In genomic region chr6:22875614-22876541, GRCm38 (mm10) we compare ENCODE assay signal across 9 mouse cellular contexts. TPM values are rescaled to one million over a fixed set of nuclear protein-coding genes. Genes with fewer than 3 reads are reported as not detected.
A peak's percentile ranks its signal among the peaks of the same experiment; 100 is the strongest.
DNase-seq lines count a peak whose midpoint lies in the region; ATAC-seq lines count a peak whose summit lies in the region.
"Had no signal": no experiment of that assay in that cellular context is flagged by ENCODE, and none has a peak within 500 bp of the region (broad histone marks: within the 10 kb centered on the region; RNA-seq: fewer than 3 reads in every experiment).

No protein-coding gene starts in this region.

- no peaks in the 10 kb centered on the region for H3K9me3 ChIP-seq in limb, embryonic 11.5 days (ENCODE audit: control insufficient read depth, low read length)
- H3K9me3 ChIP-seq: G1E had no signal

- ATAC-seq in limb, embryonic 11.5 days (ENCODE audit: insufficient number of reproducible peaks, low FRiP score, low TSS enrichment, low read depth): peak; percentile 72

- H3K36me3 ChIP-seq in limb, embryonic 11.5 days (ENCODE audit: control insufficient read depth, insufficient read depth, low read length): no peaks in the 10 kb centered on the region
- H3K36me3 ChIP-seq: G1E had no signal

- 2% methylated on average over 45 of the region's 45 CpGs for WGBS in limb, embryonic 11.5 days

- H3K4me2 ChIP-seq in limb, embryonic 11.5 days (ENCODE audit: low read depth, severe bottlenecking): peak overlapping the region; percentile 95

- H3K4me1 ChIP-seq in limb, embryonic 11.5 days (ENCODE audit: control insufficient read depth, insufficient read depth, low read length): no peaks in the 10 kb centered on the region

- peak overlapping the region; percentile 50 for H3K9ac ChIP-seq in limb, embryonic 11.5 days (ENCODE audit: low read length)

- peak; percentile 12 for DNase-seq in gastrocnemius, postnatal 10 days
- no peak for DNase-seq in gastrocnemius, postnatal 25 days
- DNase-seq in retina, embryonic 14.5 days (ENCODE audit: low spot score): peak; percentile 48
- no peak for DNase-seq in retina, postnatal 1 day
- peak; percentile 10 to 23 for DNase-seq in frontal cortex, postnatal 14 days (ENCODE audit: low spot score in 2 of 2)
- DNase-seq in limb, embryonic 11.5 days (ENCODE audit: low spot score): peak; percentile 55
- peak; percentile 20 to 45 for DNase-seq in right cerebral cortex, adult 2 months (ENCODE audit: low spot score in 2 of 2)
- DNase-seq in thymus, adult 18-20 months: no peak

- peaks cover 3% of the 10 kb centered on the region; the same call in 1 of the 2 replicates for H3K27me3 ChIP-seq in limb, embryonic 11.5 days (ENCODE audit: control insufficient read depth, insufficient read depth, low read length)

- H3K4me3 ChIP-seq in limb, embryonic 11.5 days (ENCODE audit: low read depth, low read length): peak overlapping the region; percentile 50

- no peak overlapping the region for H3K27ac ChIP-seq in limb, embryonic 11.5 days (replicated peaks; ENCODE audit: low read depth, low read length)

RNA-seq across cellular contexts. Expression of gene Ptprz1, which starts 0.6 kb away (rescaled TPM):
- total RNA-seq in gastrocnemius, postnatal 10 days (2021): 1 to 10 TPM; 2.3 to 5.2 TPM
- under 1 TPM; 0.27 to 0.36 TPM for total RNA-seq in gastrocnemius, postnatal 25 days (2021)
- 1.4 and 1.5 TPM in 2 replicates for polyA plus RNA-seq in limb, embryonic 11.5 days (2014; fragmentation: Nextera tagmentation; extraction: Ambion mirVana)
- polyA plus RNA-seq: G1E had no signal

Comparison
In these comparisons a context has a peak if more than half of its experiments do, and no peak if none do; other contexts are left out.
1. DNase-seq: peak in gastrocnemius, postnatal 10 days (single experiment), retina, embryonic 14.5 days (single experiment), frontal cortex, postnatal 14 days (2 of 2), limb, embryonic 11.5 days (single experiment) and right cerebral cortex, adult 2 months (2 of 2); none in gastrocnemius, postnatal 25 days (single experiment), retina, postnatal 1 day (single experiment) and thymus, adult 18-20 months (0 of 2).